Mouse (Mus musculus) subcutaneous adipose tissue, adult 2 months (tissue): Measurements from ENCODE around the gene Olfr1362. TPM values are rescaled to one million over a fixed set of nuclear protein-coding genes. Genes with fewer than 3 reads are reported as not detected.

Source experiments
- polyA plus RNA-seq: library from polyadenylated mRNA; depleted of rRNA; stranded (reverse); fragments of >200 nt; gene quantifications from 2 replicates; pipeline ENCODE4 v1.2.3, GENCODE M21; 2012; ENCODE audit warnings: low replicate concordance; rRNA removed

The Olfr1362 gene
- polyA plus RNA-seq, result not detected in 2 replicates

DNA sequence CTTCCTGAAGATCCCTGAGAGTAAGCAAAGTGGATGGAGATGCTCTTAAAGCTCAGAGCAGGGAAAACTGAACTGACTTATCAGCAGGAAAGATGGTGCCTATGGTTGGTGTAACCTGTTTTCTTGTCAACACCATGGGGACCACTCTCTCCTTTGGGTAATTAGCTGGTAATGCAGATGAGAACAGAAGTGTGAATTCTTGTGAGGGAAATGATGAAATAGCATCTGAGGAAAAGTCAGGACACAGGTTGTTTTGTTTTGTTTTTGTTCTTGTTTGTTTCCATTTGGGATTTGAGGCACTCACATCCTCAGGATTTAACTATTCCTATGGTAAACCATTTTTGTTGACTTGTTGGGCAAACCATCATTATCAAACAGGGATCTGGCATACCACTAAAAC is at the start of gene Olfr1362:
Gene Olfr1362, minus strand, starts transcription at position 101 of the 400 bp plus-strand sequence.

GRCm38 (mm10) chr13:21663286-21663685 is 49.5 kb upstream of the Olfr1362 start, which contains the start of gene Olfr1361:
Gene Olfr1361 (minus strand): TSS chr13:21663386.

GRCm38 (mm10) chr13:21642418-21642817 is 28.6 kb upstream of the Olfr1362 start, which contains the start of gene Olfr11:
Gene Olfr11 (minus strand): TSS chr13:21642518.

GRCm38 (mm10) chr13:21581659-21582058 is 32.2 kb downstream of the Olfr1362 start, which contains the start of gene Olfr1364:
Gene Olfr1364 (minus strand): TSS chr13:21581759.

Other genes with a start within 250 kb of the Olfr1362 start
- gene Zkscan3, start 211.3 kb downstream of the Olfr1362 start, polyA plus RNA-seq, result 30.6 and 33.3 TPM in 2 replicates
- 0.10 and 0.62 TPM in 2 replicates for gene Pgbd1, start 173.0 kb downstream of the Olfr1362 start, polyA plus RNA-seq
- 24.0 and 27.9 TPM in 2 replicates for gene Zscan26, start 160.3 kb downstream of the Olfr1362 start, polyA plus RNA-seq
- gene Nkapl, start 145.5 kb downstream of the Olfr1362 start, polyA plus RNA-seq, result 0.72 and 1.1 TPM in 2 replicates
- 2.1 and 2.2 TPM in 2 replicates for gene Zkscan4, start 135.1 kb downstream of the Olfr1362 start, polyA plus RNA-seq
- gene Gm10065, start 134.6 kb downstream of the Olfr1362 start, polyA plus RNA-seq, result not detected in 2 replicates
- gene AK157302, start 118.8 kb downstream of the Olfr1362 start, polyA plus RNA-seq, result 0.24 and 0.27 TPM in 2 replicates
- gene Gm11273, start 112.6 kb downstream of the Olfr1362 start, polyA plus RNA-seq, result 17.1 and 26.1 TPM in 2 replicates
- 4.9 and 7.2 TPM in 2 replicates for gene Zkscan8, start 82.9 kb downstream of the Olfr1362 start, polyA plus RNA-seq
- gene Olfr1366, start 71.2 kb downstream of the Olfr1362 start, polyA plus RNA-seq, result not detected in 2 replicates
- gene Olfr1535, start 54.1 kb downstream of the Olfr1362 start, polyA plus RNA-seq, result not detected in 2 replicates
- not detected in 2 replicates for gene Olfr1364, start 32.3 kb downstream of the Olfr1362 start, polyA plus RNA-seq
- 0.04 TPM in 1 of 2 replicates, not detected in the other for gene Olfr11, start 28.5 kb upstream of the Olfr1362 start, polyA plus RNA-seq
- gene Olfr1361, start 49.4 kb upstream of the Olfr1362 start, polyA plus RNA-seq, result not detected in 2 replicates
- not detected in 2 replicates for gene Olfr1360, start 63.4 kb upstream of the Olfr1362 start, polyA plus RNA-seq
- not detected in 2 replicates for gene Olfr1359, start 84.1 kb upstream of the Olfr1362 start, polyA plus RNA-seq
- 2.6 and 3.2 TPM in 2 replicates for gene Hist1h2bl, start 102.1 kb upstream of the Olfr1362 start, polyA plus RNA-seq
- 1.7 and 10.5 TPM in 2 replicates for gene Hist1h2ai, start 102.4 kb upstream of the Olfr1362 start, polyA plus RNA-seq
- gene Hist1h3h, start 103.6 kb upstream of the Olfr1362 start, polyA plus RNA-seq, result 2.7 and 33.5 TPM in 2 replicates
- 0.42 and 2.3 TPM in 2 replicates for gene Hist1h2bm, start 108.0 kb upstream of the Olfr1362 start, polyA plus RNA-seq
- 0.50 and 4.8 TPM in 2 replicates for gene Hist1h4j, start 121.0 kb upstream of the Olfr1362 start, polyA plus RNA-seq
- gene Hist1h4k, start 136.5 kb upstream of the Olfr1362 start, polyA plus RNA-seq, result 2.1 and 39.6 TPM in 2 replicates
- 9.2 TPM in 1 of 2 replicates, not detected in the other for gene Hist1h2ak, start 139.8 kb upstream of the Olfr1362 start, polyA plus RNA-seq
- gene Hist1h2bn, start 140.1 kb upstream of the Olfr1362 start, polyA plus RNA-seq, result 5.6 and 6.6 TPM in 2 replicates
- 0.23 and 1.3 TPM in 2 replicates for gene Hist1h1b, start 166.6 kb upstream of the Olfr1362 start, polyA plus RNA-seq
- gene Hist1h3i, start 169.3 kb upstream of the Olfr1362 start, polyA plus RNA-seq, result 0.97 and 14.0 TPM in 2 replicates
- 1.2 and 8.9 TPM in 2 replicates for gene Hist1h2an, start 173.2 kb upstream of the Olfr1362 start, polyA plus RNA-seq
- gene Hist1h2bp, start 173.4 kb upstream of the Olfr1362 start, polyA plus RNA-seq, result 1.2 and 1.7 TPM in 2 replicates
- 7.2 and 42.8 TPM in 2 replicates for gene Hist1h2bq, start 196.2 kb upstream of the Olfr1362 start, polyA plus RNA-seq
- gene Hist1h2ao, start 196.4 kb upstream of the Olfr1362 start, polyA plus RNA-seq, result not detected in 2 replicates
- gene Hist1h4m, start 197.7 kb upstream of the Olfr1362 start, polyA plus RNA-seq, result not detected in 2 replicates
- 8.8 and 27.8 TPM in 2 replicates for gene Hist1h4n, start 218.2 kb upstream of the Olfr1362 start, polyA plus RNA-seq
- gene Hist1h2ap, start 219.5 kb upstream of the Olfr1362 start, polyA plus RNA-seq, result 10.9 and 185 TPM in 2 replicates
- 2.6 and 36.8 TPM in 2 replicates for gene Hist1h2br, start 219.7 kb upstream of the Olfr1362 start, polyA plus RNA-seq